Mouse (Mus musculus) cerebellum, adult 9-11 months (tissue): ENCODE results near the gene Glce.

Experiments
- DNase-seq: peaks from one replicate; pipeline ENCODE4 v3.0.0; 2022

The Glce gene

DNA sequence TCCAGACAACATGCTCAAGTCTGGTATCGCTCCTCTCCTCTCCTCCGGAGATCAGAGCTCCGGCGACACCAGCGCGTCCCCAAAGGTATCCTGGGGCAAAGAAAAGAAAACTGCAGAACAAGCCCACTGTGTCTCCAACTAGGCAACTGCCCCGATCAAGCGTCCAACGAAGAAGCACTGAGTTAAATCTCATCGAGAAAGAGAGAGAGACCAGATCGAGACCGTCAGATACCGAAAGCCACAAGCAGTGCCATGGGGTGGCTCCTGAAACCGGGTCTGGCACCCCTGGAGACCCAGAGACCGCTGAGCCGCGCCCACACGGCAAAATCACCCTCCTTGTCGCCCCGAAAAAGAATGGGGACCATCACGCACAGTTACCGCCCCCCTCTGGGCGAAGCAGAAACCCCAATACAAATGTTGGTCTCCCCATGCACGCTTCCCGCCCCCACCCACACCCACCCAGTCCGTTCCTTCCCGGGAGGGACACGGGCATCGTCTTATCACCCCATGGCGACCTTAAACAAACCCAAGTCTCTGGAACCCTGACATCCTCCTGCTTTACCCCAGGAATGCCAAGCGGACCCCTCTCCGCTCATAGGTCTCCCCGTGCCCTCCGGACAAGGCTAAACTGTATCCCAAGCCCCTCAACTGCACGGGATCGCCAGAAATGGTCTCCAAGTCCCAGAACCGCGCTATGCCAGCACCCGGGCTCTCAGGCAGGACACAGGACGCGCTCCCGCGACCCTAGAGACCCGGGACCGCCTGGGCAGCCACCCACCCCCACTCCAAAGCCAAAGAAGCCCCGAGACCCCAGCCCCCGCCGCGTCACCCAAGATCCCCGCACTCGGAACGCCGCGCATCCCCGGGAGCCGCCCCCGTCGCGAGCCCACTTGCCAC is 656 bp downstream of the Glce start:
- peak; percentile 58 for DNase-seq

- no peak for DNase-seq
Observed at GRCm38 (mm10) chr9:62118754-62119153, 3.7 kb downstream of the Glce start.

DNA sequence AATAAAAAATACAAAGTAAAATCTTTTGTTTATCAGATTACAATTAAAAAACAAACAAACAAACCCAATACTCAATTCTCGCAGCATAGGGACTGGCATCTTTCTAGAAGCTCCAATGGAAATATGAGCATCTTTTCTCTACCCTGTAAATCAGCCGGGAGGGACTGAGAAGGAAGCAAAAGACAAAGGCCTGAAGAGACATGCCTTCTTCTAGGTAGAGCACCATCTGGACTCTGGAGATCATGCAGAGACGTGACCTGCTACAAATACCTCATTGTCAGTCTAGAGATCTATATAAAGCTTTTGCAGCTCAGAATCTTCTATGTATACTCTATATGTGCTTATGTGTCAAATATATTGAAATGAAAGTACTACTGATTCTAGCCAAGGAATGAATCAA is 6.6 kb downstream of the Glce start:
- peak; percentile 74 for DNase-seq

- DNase-seq: no peak
Observed at GRCm38 (mm10) chr9:62096603-62097002, 25.9 kb downstream of the Glce start.

DNA sequence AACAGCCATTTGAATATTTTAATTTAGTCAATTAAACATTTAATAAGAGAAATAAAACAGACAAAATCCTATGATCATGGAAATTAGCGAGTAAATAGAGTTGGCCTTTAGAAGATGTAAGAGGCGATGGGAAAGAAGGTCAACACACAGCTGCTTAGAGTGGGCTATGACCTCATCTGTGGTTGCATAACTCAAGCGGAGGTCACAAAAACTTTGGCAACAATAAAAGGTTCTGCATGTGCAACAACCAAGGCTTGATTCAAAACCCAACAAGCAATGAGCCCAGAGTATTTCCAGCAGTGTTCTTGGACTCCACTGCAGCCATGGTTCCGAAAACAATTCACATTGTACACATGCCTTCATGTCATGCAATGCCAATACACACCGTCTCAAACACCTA is 30.9 kb downstream of the Glce start:
- no peak for DNase-seq

- no peak for DNase-seq
Observed at GRCm38 (mm10) chr9:62085548-62085947, 36.9 kb downstream of the Glce start.

DNA sequence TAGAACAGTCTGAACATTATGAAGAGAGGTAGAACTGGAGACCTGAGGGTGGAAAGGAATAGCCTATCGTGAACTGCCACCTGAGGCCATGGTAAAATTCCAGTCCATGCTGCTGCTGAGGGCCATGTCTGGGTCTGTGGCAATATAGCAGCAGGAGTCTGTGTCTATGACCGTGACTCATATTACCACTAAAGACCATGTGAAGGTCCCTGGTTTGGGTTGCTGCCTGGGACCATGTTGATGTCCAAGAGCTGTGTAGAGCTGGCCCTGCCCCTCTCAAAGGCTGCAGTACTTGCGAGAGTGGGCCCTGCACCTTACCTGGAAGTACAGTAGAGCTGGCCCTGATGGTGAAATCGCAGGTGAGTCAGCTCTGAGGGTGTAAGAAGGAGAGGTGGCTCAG is 37.6 kb downstream of the Glce start:
- no peak for DNase-seq

- DNase-seq: no peak
Observed at GRCm38 (mm10) chr9:62082986-62083385, 39.5 kb downstream of the Glce start.

DNA sequence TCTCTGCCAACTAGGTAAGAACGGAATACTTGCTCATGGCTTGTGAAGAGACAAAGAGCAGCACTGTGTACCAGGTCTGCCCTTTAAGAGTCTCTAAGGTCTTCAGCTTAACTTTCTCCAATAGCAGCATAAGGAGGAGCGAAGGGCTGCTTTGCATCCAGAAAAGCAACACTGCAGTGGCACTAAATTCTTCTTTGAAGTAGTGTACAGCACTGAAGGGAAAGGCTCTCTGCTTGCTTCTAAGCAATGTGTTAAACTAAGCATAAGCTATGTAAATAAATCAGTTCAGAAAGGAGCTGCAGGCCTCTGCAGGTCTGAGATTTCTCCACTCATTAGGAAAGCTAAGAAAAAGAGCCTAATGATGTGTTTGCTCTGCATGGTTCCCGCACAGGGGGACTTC is 40.9 kb downstream of the Glce start:
- DNase-seq: no peak

DNA sequence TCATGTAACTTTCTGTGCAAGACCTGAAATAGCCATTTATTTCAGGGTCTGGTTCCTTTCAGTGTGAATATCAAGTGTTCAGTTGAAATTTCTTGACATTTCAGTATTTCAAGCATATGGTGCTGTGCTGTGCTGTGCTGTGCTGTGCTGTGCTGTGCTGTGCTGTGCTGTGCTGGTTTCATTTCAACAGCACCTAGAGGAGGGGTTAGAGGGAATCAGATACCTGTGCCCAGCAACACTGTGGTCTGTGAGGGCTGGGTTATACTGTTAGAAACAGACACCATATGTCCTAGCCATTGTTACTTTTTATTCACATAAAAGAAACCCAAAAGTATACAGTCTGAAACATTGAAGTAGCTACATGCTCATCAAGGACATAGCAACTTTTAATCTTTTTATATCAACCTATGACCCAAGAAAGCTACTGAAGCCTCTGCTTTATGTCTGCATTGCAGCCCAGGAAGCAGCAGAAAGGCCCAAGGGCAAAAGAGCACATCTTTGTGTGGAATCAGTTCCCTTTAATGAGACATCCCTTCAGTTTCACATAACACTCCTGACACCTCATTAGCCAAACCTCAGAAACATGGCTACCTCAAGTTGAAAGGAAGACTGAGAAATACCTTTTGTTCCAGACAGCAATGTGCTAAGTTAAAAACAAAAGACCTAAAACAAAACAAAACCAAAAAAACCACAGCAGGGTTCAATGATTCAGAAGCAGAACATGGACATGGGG is 42.3 kb downstream of the Glce start:
- DNase-seq: no peak

- no peak for DNase-seq
Observed at GRCm38 (mm10) chr9:62062234-62062633, 60.2 kb downstream of the Glce start.

DNA sequence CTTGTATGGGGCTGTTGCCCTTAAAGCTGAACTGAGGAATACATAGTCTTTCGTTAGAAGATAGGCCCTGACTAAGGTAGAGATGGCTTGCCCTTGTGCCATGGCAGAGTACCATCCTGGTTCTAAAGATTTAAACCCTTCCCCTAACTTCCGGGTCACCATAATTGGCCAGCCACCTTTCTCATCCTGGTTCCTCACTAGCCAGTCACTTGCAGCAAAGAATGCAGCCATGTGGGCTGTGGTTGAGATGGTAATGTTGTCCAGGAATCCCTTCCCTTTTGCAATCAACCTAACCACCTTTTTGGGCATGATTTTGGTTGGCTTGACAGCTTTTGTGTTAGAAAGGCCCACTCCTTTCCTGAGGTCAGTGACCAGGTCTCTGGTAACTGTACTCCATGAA is 62.0 kb downstream of the Glce start:
- DNase-seq: no peak

GRCm38 (mm10) chr9:62059941-62060340 is 62.5 kb downstream of the Glce start:
- DNase-seq: no peak

DNA sequence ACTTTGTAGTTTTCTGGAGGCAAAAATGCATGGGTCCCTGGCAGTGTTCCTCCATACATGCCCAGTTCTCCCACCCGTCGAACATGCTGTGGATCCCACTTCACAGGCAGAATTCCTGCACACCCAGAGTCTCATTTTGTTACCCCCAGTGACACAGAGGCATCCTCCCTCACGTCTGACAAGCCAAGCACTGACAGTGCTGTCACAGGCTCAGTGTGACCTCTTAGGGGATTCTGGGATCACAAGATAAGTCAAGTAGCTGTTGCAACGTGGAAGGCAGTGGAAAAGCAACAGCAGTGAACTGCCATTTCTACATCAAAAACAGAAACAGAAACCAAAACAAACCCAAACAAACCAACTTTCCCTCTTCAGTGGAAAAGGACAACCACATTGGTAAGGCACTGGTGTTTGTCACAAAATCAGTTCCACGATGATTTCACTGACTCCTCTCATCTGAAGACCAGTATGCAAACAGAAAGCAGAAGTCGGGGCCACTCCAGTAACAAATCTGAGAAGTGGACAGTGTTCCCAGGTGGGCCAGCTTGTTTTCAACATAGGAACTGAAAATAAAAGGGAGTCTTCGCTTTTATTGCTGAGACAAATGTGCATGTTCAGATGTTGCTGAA is 64.5 kb downstream of the Glce start:
- DNase-seq: no peak

GRCm38 (mm10) chr9:62056206-62056605 is 66.2 kb downstream of the Glce start:
- no peak for DNase-seq

DNA sequence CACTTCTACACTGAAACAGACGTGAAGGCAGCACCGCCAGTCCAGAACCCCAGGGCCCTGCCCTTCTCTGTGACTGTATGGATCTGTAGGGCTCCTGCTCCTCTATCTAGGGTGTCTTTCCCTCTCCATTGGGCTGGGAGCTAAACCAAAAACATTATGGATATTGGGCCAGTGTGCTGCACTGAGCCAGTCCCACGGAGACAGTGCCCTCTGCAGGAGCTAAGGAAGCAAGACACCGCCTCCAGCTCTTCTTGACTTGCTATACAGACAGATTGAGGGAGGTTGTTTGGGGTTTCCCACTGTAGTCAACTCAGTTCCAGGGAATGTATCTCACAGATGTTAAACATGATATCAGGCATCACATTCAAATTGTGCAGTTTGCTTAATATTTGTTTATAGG is 71.7 kb downstream of the Glce start:
- DNase-seq: no peak

GRCm38 (mm10) chr9:62049166-62049565 is 73.3 kb downstream of the Glce start:
- DNase-seq: no peak

GRCm38 (mm10) chr9:62042167-62042566 is 80.3 kb downstream of the Glce start:
- DNase-seq: no peak

- DNase-seq: peak; percentile 80
Observed at GRCm38 (mm10) chr9:62040008-62040608, 82.3 kb downstream of the Glce start.

DNA sequence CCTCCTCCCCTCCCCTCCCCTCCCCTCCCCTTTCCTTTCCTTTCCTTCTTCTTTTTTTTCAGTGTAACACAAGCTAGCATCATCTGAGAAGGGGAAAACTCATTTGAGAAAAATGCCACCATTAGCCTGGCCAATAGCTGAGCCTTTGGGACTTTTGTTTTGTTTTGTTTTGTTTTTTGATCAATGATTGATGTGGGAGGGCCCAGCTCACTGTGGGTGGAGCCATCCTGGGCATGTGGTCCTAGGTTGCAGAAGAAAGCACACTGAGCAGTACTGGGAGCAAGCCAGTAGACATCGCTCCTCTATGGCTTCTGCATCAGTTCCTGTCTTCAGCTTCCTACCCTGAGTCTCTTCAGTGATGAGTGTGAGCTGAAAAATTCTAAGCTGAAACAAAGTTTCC is 86.6 kb downstream of the Glce start:
- DNase-seq: no peak

DNA sequence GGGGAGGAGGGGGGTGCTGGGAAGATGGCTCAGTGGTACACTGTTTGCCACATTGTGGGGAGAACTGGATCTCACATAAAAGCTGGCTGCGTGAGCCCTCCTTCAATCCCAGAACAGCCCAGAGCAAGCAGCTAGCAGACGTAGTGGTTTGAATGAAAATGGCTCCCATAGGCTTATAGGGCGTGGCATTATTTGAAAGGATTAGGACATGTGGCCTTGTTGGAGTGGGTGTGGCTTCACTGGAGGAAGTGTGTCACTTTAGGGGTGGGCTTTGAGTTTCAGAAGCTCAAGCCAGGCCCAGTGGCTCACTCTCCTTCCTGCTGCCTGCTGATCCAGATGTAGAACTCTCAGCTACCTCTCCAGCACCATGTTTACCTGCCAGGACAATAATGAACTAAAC is 90.2 kb downstream of the Glce start:
- DNase-seq: no peak

- no peak for DNase-seq
Observed at GRCm38 (mm10) chr9:62028072-62028471, 94.4 kb downstream of the Glce start.

DNA sequence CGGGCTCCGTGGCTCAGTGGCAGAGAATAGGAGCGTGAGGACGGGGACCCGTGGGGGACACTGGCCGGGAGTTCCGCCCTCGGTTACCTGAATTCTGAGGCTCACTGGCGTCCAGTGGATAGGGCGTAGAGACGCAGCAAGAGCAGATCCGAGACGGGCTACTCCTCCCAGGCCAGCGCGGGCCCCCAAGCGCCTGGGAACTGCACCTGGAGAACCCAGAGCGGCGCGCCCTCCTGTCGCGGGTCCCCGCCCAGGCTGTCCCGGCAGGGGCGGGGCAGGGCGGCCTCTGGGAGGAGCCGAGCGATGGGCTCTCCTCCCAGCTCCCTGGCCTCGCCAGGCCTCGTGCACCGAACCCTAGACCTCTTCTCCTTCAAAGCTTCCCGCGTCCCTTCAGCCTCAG is 95.9 kb downstream of the Glce start, which contains the start of gene Paqr5:
Paqr5 (minus strand) TSS at position 257 of the 400 bp plus-strand sequence.
- DNase-seq: no peak
